Mouse (Mus musculus): ENCODE measurements around the gene Steap1.

DNA sequence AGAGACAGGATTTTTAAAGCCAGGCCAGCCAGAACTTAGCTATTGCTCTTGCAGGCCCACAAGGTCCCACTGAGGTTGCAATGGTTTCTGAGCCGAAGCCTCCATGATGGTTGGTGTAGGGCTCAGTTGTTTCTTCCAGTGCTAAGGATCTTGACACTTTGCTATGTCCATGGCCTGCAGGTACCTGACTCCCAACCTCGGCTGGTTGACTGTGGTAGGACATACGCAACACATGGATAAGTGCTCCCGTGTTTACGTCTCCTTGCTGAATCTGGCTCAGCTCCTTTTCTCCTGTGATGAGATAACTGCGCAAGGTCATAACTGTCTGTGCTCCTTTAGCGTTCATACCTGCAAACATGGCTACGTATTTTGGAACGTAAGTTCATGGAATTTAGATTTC is 14.7 kb downstream of the Steap1 start:
- TF ChIP-seq EP300 (IDR thresholded peaks at IDR 0.05; ENCODE audit: low read depth) (no peak), CTCF (IDR thresholded peaks at IDR 0.05; ENCODE audit: low read depth) (no peak)

All from heart, postnatal 0 days (tissue).